20 mouse cellular contexts compared by ENCODE assay signal in genomic region chr8:96042335-96042734, GRCm38 (mm10).
"Had no signal": no experiment of that assay in that cellular context is flagged by ENCODE, and none has a peak within 500 bp of the region (broad histone marks: within the 10 kb centered on the region; RNA-seq: fewer than 3 reads in every experiment).

No protein-coding gene starts in this region.

- DNase-seq: kidney, adult 18-20 months; kidney, postnatal 25 days; layer of hippocampus, adult 9-11 months; liver, embryonic 13.5 days; lung, adult 2 months; lung, postnatal 14 days; lung, postnatal 4 days; right cerebral cortex, adult 18-20 months; right cerebral cortex, postnatal 14 days; right cerebral cortex, postnatal 4 days; thymus, adult 2 months; thymus, postnatal 14 days; thymus, postnatal 4 days had no signal

- H3K4me3 ChIP-seq: intestine, embryonic 15.5 days; layer of hippocampus, adult 2 months; liver, embryonic 13.5 days; midbrain, embryonic 12.5 days; midbrain, embryonic 15.5 days; neural tube, embryonic 12.5 days; neural tube, embryonic 15.5 days had no signal

- H3K27ac ChIP-seq: intestine, embryonic 15.5 days; layer of hippocampus, adult 2 months; liver, embryonic 13.5 days; midbrain, embryonic 12.5 days; midbrain, embryonic 15.5 days; neural tube, embryonic 12.5 days; neural tube, embryonic 15.5 days; stomach, postnatal 0 days had no signal

- H3K9me3 ChIP-seq: intestine, embryonic 15.5 days; liver, embryonic 13.5 days; midbrain, embryonic 12.5 days; midbrain, embryonic 15.5 days; neural tube, embryonic 12.5 days; neural tube, embryonic 15.5 days had no signal

- H3K36me3 ChIP-seq: intestine, embryonic 15.5 days; liver, embryonic 13.5 days; midbrain, embryonic 12.5 days; midbrain, embryonic 15.5 days; neural tube, embryonic 12.5 days; neural tube, embryonic 15.5 days had no signal

- H3K4me1 ChIP-seq: intestine, embryonic 15.5 days; liver, embryonic 13.5 days; midbrain, embryonic 15.5 days; neural tube, embryonic 12.5 days; neural tube, embryonic 15.5 days had no signal

- H3K9ac ChIP-seq: intestine, embryonic 15.5 days; liver, embryonic 13.5 days; midbrain, embryonic 12.5 days; midbrain, embryonic 15.5 days; neural tube, embryonic 12.5 days; neural tube, embryonic 15.5 days had no signal

- H3K27me3 ChIP-seq: intestine, embryonic 15.5 days; liver, embryonic 13.5 days; midbrain, embryonic 12.5 days; midbrain, embryonic 15.5 days; neural tube, embryonic 12.5 days; neural tube, embryonic 15.5 days had no signal

- ATAC-seq: intestine, embryonic 15.5 days; midbrain, embryonic 15.5 days had no signal

- H3K4me2 ChIP-seq: intestine, embryonic 15.5 days; liver, embryonic 13.5 days; midbrain, embryonic 12.5 days; midbrain, embryonic 15.5 days; neural tube, embryonic 12.5 days; neural tube, embryonic 15.5 days had no signal
